Comparison of ENCODE assay signal across 17 mouse cellular contexts in genomic region chr9:42314388-42314787, GRCm38 (mm10). TPM values are rescaled to one million over a fixed set of nuclear protein-coding genes. Genes with fewer than 3 reads are reported as not detected.
DNase-seq lines count a peak whose midpoint lies in the region; ATAC-seq and TF ChIP-seq lines count a peak whose summit lies in the region.
"Had no signal": no experiment of that assay in that cellular context is flagged by ENCODE, and none has a peak within 500 bp of the region (broad histone marks: within the 10 kb centered on the region; RNA-seq: fewer than 3 reads in every experiment).

No protein-coding gene starts in this region.

- peak overlapping the region; percentile 19; the same call in 1 of the 2 replicates for H3K4me2 ChIP-seq in liver, postnatal 0 days (ENCODE audit: low read depth, low read length)
- H3K4me2 ChIP-seq in liver, embryonic 11.5 days = no peak overlapping the region
- H3K4me2 ChIP-seq: embryonic facial prominence, embryonic 12.5 days; hindbrain, embryonic 13.5 days had no signal

- no peak for TF ChIP-seq POLR2A in MEL (IDR thresholded peaks at IDR 0.05; ENCODE audit: control insufficient read depth in 1 of 2, insufficient read depth in 1 of 2, low read depth in 1 of 2, low read length in 2 of 2, poor library complexity in 1 of 2)

- no peaks in the 10 kb centered on the region for H3K27me3 ChIP-seq in liver, postnatal 0 days (ENCODE audit: insufficient read depth, low read length)
- H3K27me3 ChIP-seq in liver, embryonic 11.5 days (replicated peaks; ENCODE audit: control insufficient read depth, insufficient read depth, low read length) = no peaks in the 10 kb centered on the region
- H3K27me3 ChIP-seq in MEL (ENCODE audit: control insufficient read depth in 1 of 2, insufficient read depth in 2 of 2, low read length in 2 of 2) = no peaks in the 10 kb centered on the region; a peak in 1 of 4 replicates
- H3K27me3 ChIP-seq: embryonic facial prominence, embryonic 12.5 days; hindbrain, embryonic 13.5 days had no signal

- H3K4me1 ChIP-seq in liver, postnatal 0 days (ENCODE audit: insufficient read depth) = no peaks in the 10 kb centered on the region
- no peaks in the 10 kb centered on the region for H3K4me1 ChIP-seq in liver, embryonic 11.5 days (replicated peaks; ENCODE audit: control insufficient read depth, insufficient read depth, low read length)
- no peaks in the 10 kb centered on the region for H3K4me1 ChIP-seq in MEL (ENCODE audit: control insufficient read depth in 1 of 2, insufficient read depth in 2 of 2, low read length in 2 of 2)
- H3K4me1 ChIP-seq: embryonic facial prominence, embryonic 12.5 days had no signal

- TF ChIP-seq CTCF in liver, postnatal 0 days (IDR thresholded peaks at IDR 0.05; ENCODE audit: low read depth) = no peak
- TF ChIP-seq CTCF in MEL (IDR thresholded peaks at IDR 0.05 in 2 of 3, conservative IDR thresholded peaks at IDR 0.05 in 1 of 3; ENCODE audit: control insufficient read depth in 1 of 3, insufficient read depth in 1 of 3, low read depth in 2 of 3, low read length in 3 of 3, poor library complexity in 1 of 3, severe bottlenecking in 1 of 3) = no peak; a peak in 1 of 6 replicates

- no peak overlapping the region for H3K9ac ChIP-seq in liver, postnatal 0 days (replicated peaks)
- no peak overlapping the region for H3K9ac ChIP-seq in liver, embryonic 11.5 days (ENCODE audit: low read depth, low read length)
- H3K9ac ChIP-seq in MEL (ENCODE audit: control insufficient read depth, low read depth, low read length, poor library complexity, severe bottlenecking) = no peak overlapping the region
- H3K9ac ChIP-seq: embryonic facial prominence, embryonic 12.5 days; hindbrain, embryonic 13.5 days had no signal

- H3K79me2 ChIP-seq in MEL (ENCODE audit: control insufficient read depth, insufficient read depth, low read length, poor library complexity) = no peaks in the 10 kb centered on the region

- WGBS in liver, postnatal 0 days (ENCODE audit: insufficient replicate concordance) = 58% methylated on average over 6 of the region's 6 CpGs
- 75% methylated on average over 6 of the region's 6 CpGs for WGBS in liver, embryonic 11.5 days

- no peak overlapping the region for H3K4me3 ChIP-seq in liver, postnatal 0 days (ENCODE audit: low read depth, low read length)
- no peak overlapping the region for H3K4me3 ChIP-seq in liver, embryonic 11.5 days (ENCODE audit: low read depth, low read length)
- H3K4me3 ChIP-seq in MEL (ENCODE audit: control insufficient read depth in 1 of 2, insufficient read depth in 1 of 2, low read depth in 2 of 2, low read length in 2 of 2) = no peak overlapping the region
- H3K4me3 ChIP-seq: embryonic facial prominence, embryonic 12.5 days; gastrocnemius, adult 2 months; hindbrain, embryonic 13.5 days had no signal

- H3K27ac ChIP-seq in liver, postnatal 0 days (ENCODE audit: low read depth) = 0 out of 2 replicates have a peak overlapping the region, but pooled peaks have one; percentile 2
- H3K27ac ChIP-seq in liver, embryonic 11.5 days (ENCODE audit: low read depth, low read length) = no peak overlapping the region
- no peak overlapping the region for H3K27ac ChIP-seq in MEL (ENCODE audit: control insufficient read depth, low read depth, low read length)
- H3K27ac ChIP-seq: embryonic facial prominence, embryonic 12.5 days; gastrocnemius, adult 2 months; hindbrain, embryonic 13.5 days; hindbrain, postnatal 0 days had no signal

- DNase-seq in liver, postnatal 0 days = no peak
- DNase-seq in liver, embryonic 11.5 days (ENCODE audit: low spot score) = no peak
- DNase-seq in MEL (ENCODE audit: low read depth, low spot score) = peak; percentile 12
- no peak for DNase-seq in urinary bladder, postnatal 25 days (ENCODE audit: low spot score)
- no peak for DNase-seq in kidney, postnatal 4 days
- no peak for DNase-seq in ovary, adult 18-20 months (ENCODE audit: low spot score)
- DNase-seq: adrenal gland, postnatal 10 days; cerebellum, adult 11-12 months; cerebellum, adult 9-10 months; gastrocnemius, adult 2 months; gastrocnemius, postnatal 25 days had no signal

- H3K36me3 ChIP-seq in liver, postnatal 0 days (replicated peaks; ENCODE audit: insufficient read depth, low read length) = no peaks in the 10 kb centered on the region
- H3K36me3 ChIP-seq in liver, embryonic 11.5 days (ENCODE audit: control insufficient read depth, insufficient read depth, low read length) = no peaks in the 10 kb centered on the region
- H3K36me3 ChIP-seq in MEL (ENCODE audit: control insufficient read depth in 1 of 2, insufficient read depth in 2 of 2, low read length in 2 of 2) = no peaks in the 10 kb centered on the region
- H3K36me3 ChIP-seq: embryonic facial prominence, embryonic 12.5 days; G1E; hindbrain, embryonic 13.5 days had no signal

- no peak for TF ChIP-seq RAD21 in MEL (IDR thresholded peaks at IDR 0.05; ENCODE audit: low read depth, low read length)

- H3K9me3 ChIP-seq in liver, postnatal 0 days (ENCODE audit: low read length) = no peaks in the 10 kb centered on the region
- H3K9me3 ChIP-seq in liver, embryonic 11.5 days (ENCODE audit: control insufficient read depth, low read length) = no peaks in the 10 kb centered on the region
- H3K9me3 ChIP-seq in MEL (replicated peaks; ENCODE audit: insufficient read depth, low read length) = no peaks in the 10 kb centered on the region
- H3K9me3 ChIP-seq: embryonic facial prominence, embryonic 12.5 days; G1E; hindbrain, embryonic 13.5 days had no signal

- ATAC-seq in liver, postnatal 0 days = no peak
- ATAC-seq in liver, embryonic 11.5 days (replicated peaks; ENCODE audit: low FRiP score) = no peak
- ATAC-seq in megakaryocyte progenitor cell, adult 5-6 weeks (replicated peaks; ENCODE audit: poor library complexity) = peak; percentile 81
- ATAC-seq: forebrain, embryonic 16.5 days; hindbrain, postnatal 0 days had no signal

- no peak for TF ChIP-seq EP300 in liver, postnatal 0 days (IDR thresholded peaks at IDR 0.05; ENCODE audit: low read depth)
- no peak for TF ChIP-seq EP300 in MEL (IDR thresholded peaks at IDR 0.05; ENCODE audit: low read depth in 1 of 2, low read length in 2 of 2)

TF ChIP-seq in MEL, 35 proteins besides CTCF, POLR2A, EP300 and RAD21:
- TF ChIP-seq GABPA (IDR thresholded peaks at IDR 0.05; ENCODE audit: low read depth, low read length) = no peak
- TF ChIP-seq TCF12 (IDR thresholded peaks at IDR 0.05; ENCODE audit: low read depth, low read length) = no peak
- no peak for TF ChIP-seq MYC (IDR thresholded peaks at IDR 0.05; ENCODE audit: low read depth, low read length)
- TF ChIP-seq HCFC1 (IDR thresholded peaks at IDR 0.05; ENCODE audit: low read depth, low read length) = no peak

RNA-seq across cellular contexts. Expression of gene Sc5d, which starts 50.3 kb away (rescaled TPM):
- 146 and 151 TPM in 2 replicates for polyA plus RNA-seq in liver, postnatal 0 days (2015; fragmentation: Nextera tagmentation; extraction: Ambion mirVana)
- 71.4 and 80.4 TPM in 2 replicates for polyA plus RNA-seq in liver, embryonic 11.5 days (2014; fragmentation: Nextera tagmentation; extraction: Ambion mirVana)
- 17.9 and 19.9 TPM in 2 replicates for total RNA-seq in MEL (2012; rRNA removed)
- polyA plus RNA-seq in MEL (2012; ENCODE audit: insufficient read depth in 1 of 2, insufficient read length in 2 of 2, low read depth in 1 of 2, low replicate concordance in 2 of 2, missing spikeins in 1 of 2) = 10 to 100 TPM in 1 of 2 experiments, not detected in 1; 24.2 TPM
- 31.1 and 31.4 TPM in 2 replicates for total RNA-seq in megakaryocyte progenitor cell, adult 5-6 weeks (2015)
- total RNA-seq in megakaryocyte progenitor cell, adult 5-6 weeks (2017) = 26.5 and 26.8 TPM in 2 replicates
